9 mouse cellular contexts compared by ENCODE assay signal in genomic region chr13:95765017-95765416, GRCm38 (mm10).
DNase-seq lines count a peak whose midpoint lies in the region; ATAC-seq lines count a peak whose summit lies in the region.
"Had no signal": no experiment of that assay in that cellular context is flagged by ENCODE, and none has a peak within 500 bp of the region (broad histone marks: within the 10 kb centered on the region; RNA-seq: fewer than 3 reads in every experiment).

No protein-coding gene starts in this region.

- H3K9me3 ChIP-seq in heart, embryonic 12.5 days (replicated peaks), result no peaks in the 10 kb centered on the region

- peaks cover 35% of the 10 kb centered on the region for H3K4me1 ChIP-seq in heart, embryonic 12.5 days (replicated peaks)

- peak; percentile 73 for ATAC-seq in heart, embryonic 12.5 days (ENCODE audit: insufficient number of reproducible peaks, low FRiP score)

- no peaks in the 10 kb centered on the region for H3K27me3 ChIP-seq in heart, embryonic 12.5 days (replicated peaks)
- H3K27me3 ChIP-seq in splenic B cell, adult 2 months (ENCODE audit: control insufficient read depth, insufficient read depth, low read length, poor library complexity, severe bottlenecking), result no peaks in the 10 kb centered on the region

- peak overlapping the region; percentile 73 for H3K27ac ChIP-seq in heart, embryonic 12.5 days (ENCODE audit: poor library complexity, severe bottlenecking)
- H3K27ac ChIP-seq: macrophage had no signal

- WGBS in heart, embryonic 12.5 days, result 8% methylated on average over 9 of the region's 9 CpGs

- peak overlapping the region; percentile 47 for H3K4me2 ChIP-seq in heart, embryonic 12.5 days

- H3K36me3 ChIP-seq in heart, embryonic 12.5 days, result no peaks in the 10 kb centered on the region
- H3K36me3 ChIP-seq in splenic B cell, adult 2 months (ENCODE audit: control insufficient read depth, insufficient read depth, low read length, poor library complexity, severe bottlenecking), result no peaks in the 10 kb centered on the region

- peak; percentile 9 to 24 for DNase-seq in spleen, postnatal 36 days (ENCODE audit: low spot score in 2 of 2)
- DNase-seq in spleen, postnatal 14 days (ENCODE audit: low spot score in 2 of 2), result no peak
- peak; percentile 60 for DNase-seq in kidney, adult 9 months
- DNase-seq in lung, postnatal 36 days, result peak; percentile 39
- DNase-seq in splenic B cell, adult 2 months (ENCODE audit: low read depth, low spot score), result peak; percentile 13
- no peak for DNase-seq in cerebellum, adult 9-11 months
- DNase-seq in gastrocnemius, postnatal 25 days, result no peak

- H3K9ac ChIP-seq in heart, embryonic 12.5 days, result no peak overlapping the region

- no peak overlapping the region for H3K4me3 ChIP-seq in heart, embryonic 12.5 days

Comparison
In these comparisons a context has a peak if more than half of its experiments do, and no peak if none do; other contexts are left out.
1. DNase-seq: peak in spleen, postnatal 36 days (2 of 2), kidney, adult 9 months (single experiment), lung, postnatal 36 days (single experiment) and splenic B cell, adult 2 months (single experiment); none in spleen, postnatal 14 days (0 of 2), cerebellum, adult 9-11 months (single experiment) and gastrocnemius, postnatal 25 days (single experiment).